Mouse (Mus musculus) limb, embryonic 15.5 days (tissue): ENCODE data around the gene Ttyh2. TPM values are rescaled to one million over a fixed set of nuclear protein-coding genes. Genes with fewer than 3 reads are reported as not detected.

Source experiments
- ATAC-seq: fragments of 200-750 bp; cut with Nextera tagmentation; 2 replicates; pipeline ENCODE4 v1.8.0; 2017; ENCODE audit warnings: low read depth, moderate TSS enrichment; ENCODE audit not compliant: insufficient number of reproducible peaks, low FRiP score, low TSS enrichment
- H3K27ac ChIP-seq: fragments of 300-500 bp; sonication (generic); 2 replicates; pipeline ENCODE4 v1.5.1; 2015; ENCODE audit warnings: moderate library complexity, mild to moderate bottlenecking, inconsistent platforms
- H3K27me3 ChIP-seq: fragments of 300-500 bp; sonication (generic); 2 replicates; pipeline ENCODE4 v1.6.1; 2015; ENCODE audit warnings: inconsistent platforms
- H3K36me3 ChIP-seq: fragments of 300-500 bp; sonication (generic); 2 replicates; pipeline ENCODE4 v1.6.1; 2015; ENCODE audit warnings: inconsistent platforms
- H3K4me1 ChIP-seq: fragments of 300-500 bp; sonication (generic); 2 replicates; pipeline ENCODE4 v1.6.1; 2015; ENCODE audit warnings: inconsistent platforms
- H3K4me2 ChIP-seq: fragments of 300-500 bp; sonication (generic); 2 replicates; pipeline ENCODE4 v1.6.1; 2015; ENCODE audit warnings: mild to moderate bottlenecking, inconsistent platforms
- H3K4me3 ChIP-seq: fragments of 300-500 bp; sonication (generic); 2 replicates; pipeline ENCODE4 v1.5.1; 2015; ENCODE audit warnings: mild to moderate bottlenecking, inconsistent platforms
- H3K9ac ChIP-seq: fragments of 300-500 bp; sonication (generic); 2 replicates; pipeline ENCODE4 v1.6.1; 2015; ENCODE audit warnings: inconsistent platforms
- H3K9me3 ChIP-seq: fragments of 300-500 bp; sonication (generic); 2 replicates; pipeline ENCODE4 v1.6.1; 2016; ENCODE audit warnings: inconsistent platforms
- WGBS: fragments of 180-500 bp; shearing (Covaris S2); methylation state at CpG from one replicate; pipeline ENCODE4 v1.1.7; 2015; 5-methylcytosine and 5-hydroxymethylcytosine counted together
- polyA plus RNA-seq: library from polyadenylated mRNA; unstranded; fragments of >200 nt; fragmentation: Nextera tagmentation; extraction: Ambion mirVana; gene quantifications from 2 replicates; pipeline ENCODE4 v1.2.1, GENCODE M21; 2015

The Ttyh2 gene
- polyA plus RNA-seq, 1 experiment from 2014 or later, result 22.4 TPM

GRCm38 (mm10) chr11:114699511-114699910, 24.3 kb downstream of the Ttyh2 start:
- H3K36me3 ChIP-seq, result peaks cover 11% of the 10 kb centered on the region
- ATAC-seq, result no peak
- no peaks in the 10 kb centered on the region for H3K27me3 ChIP-seq
- no peak overlapping the region for H3K4me3 ChIP-seq
- no peak overlapping the region for H3K4me2 ChIP-seq
- no peak overlapping the region for H3K9ac ChIP-seq
- H3K4me1 ChIP-seq, result peaks cover 11% of the 10 kb centered on the region
- H3K27ac ChIP-seq, result no peak overlapping the region
- no peaks in the 10 kb centered on the region for H3K9me3 ChIP-seq
- WGBS, result 62% methylated on average over 12 of the region's 12 CpGs

- H3K4me3 ChIP-seq, result no peak overlapping the region
- H3K27ac ChIP-seq, result no peak overlapping the region
- no peak overlapping the region for H3K4me2 ChIP-seq
- H3K9me3 ChIP-seq, result no peaks in the 10 kb centered on the region
- H3K4me1 ChIP-seq, result peaks cover 13% of the 10 kb centered on the region
- peaks cover 9% of the 10 kb centered on the region; the same call in 1 of the 2 replicates for H3K36me3 ChIP-seq
- no peaks in the 10 kb centered on the region for H3K27me3 ChIP-seq
- H3K9ac ChIP-seq, result no peak overlapping the region
- no peak for ATAC-seq
- whole genome bisulfite sequencing, result 82% methylated on average over 15 of the region's 15 CpGs
These were observed 27.2 kb downstream of the Ttyh2 start for GRCm38 (mm10) chr11:114702311-114702995.

GRCm38 (mm10) chr11:114702996-114703361, 27.7 kb downstream of the Ttyh2 start:
- WGBS, result 83% methylated on average over 6 of the region's 6 CpGs
- ATAC-seq, result no peak
- H3K4me2 ChIP-seq, result no peak overlapping the region
- H3K9ac ChIP-seq, result no peak overlapping the region
- no peaks in the 10 kb centered on the region for H3K27me3 ChIP-seq
- H3K9me3 ChIP-seq, result no peaks in the 10 kb centered on the region
- H3K36me3 ChIP-seq, result peaks cover 14% of the 10 kb centered on the region
- H3K4me1 ChIP-seq, result peaks cover 13% of the 10 kb centered on the region
- H3K27ac ChIP-seq, result no peak overlapping the region
- no peak overlapping the region for H3K4me3 ChIP-seq

GRCm38 (mm10) chr11:114704071-114704913, 29.1 kb downstream of the Ttyh2 start:
- Histone ChIP-seq H3K4me1 (peaks cover 13% of the 10 kb centered on the region), H3K9ac (no peak overlapping the region), H3K4me2 (peak overlapping the region; percentile 2; the same call in 1 of the 2 replicates), H3K27me3 (no peaks in the 10 kb centered on the region), H3K36me3 (peaks cover 26% of the 10 kb centered on the region), H3K4me3 (no peak overlapping the region), H3K27ac (0 out of 2 replicates have a peak overlapping the region, but pooled peaks have one; percentile 28), H3K9me3 (no peaks in the 10 kb centered on the region)
- peak; percentile 66; the same call in 1 of the 2 replicates for ATAC-seq
- 50% methylated on average over 22 of the region's 22 CpGs for WGBS

GRCm38 (mm10) chr11:114706358-114706757, 31.1 kb downstream of the Ttyh2 start:
- Histone ChIP-seq H3K27ac (no peak overlapping the region), H3K9me3 (no peaks in the 10 kb centered on the region), H3K27me3 (no peaks in the 10 kb centered on the region), H3K4me3 (no peak overlapping the region), H3K9ac (no peak overlapping the region), H3K36me3 (peaks cover 42% of the 10 kb centered on the region), H3K4me2 (no peak overlapping the region), H3K4me1 (peaks cover 13% of the 10 kb centered on the region)
- WGBS, result 86% methylated on average over 5 of the region's 5 CpGs
- no peak for ATAC-seq

GRCm38 (mm10) chr11:114711393-114711792, 36.2 kb downstream of the Ttyh2 start:
- WGBS, result 93% methylated on average over 3 of the region's 3 CpGs
- Histone ChIP-seq H3K4me3 (no peak overlapping the region), H3K27ac (no peak overlapping the region), H3K4me2 (no peak overlapping the region), H3K9ac (no peak overlapping the region), H3K27me3 (no peaks in the 10 kb centered on the region), H3K36me3 (peaks cover 53% of the 10 kb centered on the region), H3K4me1 (no peaks in the 10 kb centered on the region), H3K9me3 (no peaks in the 10 kb centered on the region)
- ATAC-seq, result no peak

- no peaks in the 10 kb centered on the region for H3K4me1 ChIP-seq
- H3K4me3 ChIP-seq, result no peak overlapping the region
- no peaks in the 10 kb centered on the region for H3K9me3 ChIP-seq
- H3K27ac ChIP-seq, result no peak overlapping the region
- 76% methylated on average over 12 of the region's 12 CpGs for WGBS
- no peak for ATAC-seq
- H3K4me2 ChIP-seq, result no peak overlapping the region
- H3K9ac ChIP-seq, result no peak overlapping the region
- H3K27me3 ChIP-seq, result no peaks in the 10 kb centered on the region
- peaks cover 52% of the 10 kb centered on the region for H3K36me3 ChIP-seq
These were observed 36.6 kb downstream of the Ttyh2 start for GRCm38 (mm10) chr11:114711861-114712260.

- H3K27ac ChIP-seq, result no peak overlapping the region
- H3K27me3 ChIP-seq, result no peaks in the 10 kb centered on the region
- no peak overlapping the region for H3K9ac ChIP-seq
- no peaks in the 10 kb centered on the region for H3K4me1 ChIP-seq
- no peak overlapping the region for H3K4me2 ChIP-seq
- WGBS, result 75% methylated on average over 6 of the region's 6 CpGs
- no peak overlapping the region for H3K4me3 ChIP-seq
- ATAC-seq, result no peak
- peaks cover 30% of the 10 kb centered on the region for H3K36me3 ChIP-seq
- H3K9me3 ChIP-seq, result no peaks in the 10 kb centered on the region
These were observed 39.3 kb downstream of the Ttyh2 start for GRCm38 (mm10) chr11:114714526-114714925.

GRCm38 (mm10) chr11:114715531-114715930, 40.3 kb downstream of the Ttyh2 start:
- 69% methylated on average over 7 of the region's 7 CpGs for WGBS
- ATAC-seq, result no peak
- no peaks in the 10 kb centered on the region for H3K9me3 ChIP-seq
- no peak overlapping the region for H3K9ac ChIP-seq
- no peak overlapping the region for H3K27ac ChIP-seq
- H3K36me3 ChIP-seq, result peaks cover 24% of the 10 kb centered on the region
- H3K4me3 ChIP-seq, result no peak overlapping the region
- no peaks in the 10 kb centered on the region for H3K4me1 ChIP-seq
- H3K27me3 ChIP-seq, result no peaks in the 10 kb centered on the region
- H3K4me2 ChIP-seq, result no peak overlapping the region

- Histone ChIP-seq H3K27ac (no peak overlapping the region), H3K4me2 (no peak overlapping the region), H3K4me3 (no peak overlapping the region), H3K4me1 (peaks cover 8% of the 10 kb centered on the region), H3K9me3 (no peaks in the 10 kb centered on the region), H3K27me3 (no peaks in the 10 kb centered on the region), H3K9ac (no peak overlapping the region), H3K36me3 (peaks cover 3% of the 10 kb centered on the region; the same call in 1 of the 2 replicates)
- WGBS, result 90% methylated on average over 10 of the region's 10 CpGs
- no peak for ATAC-seq
These were observed 45.3 kb downstream of the Ttyh2 start for GRCm38 (mm10) chr11:114720535-114720934.

GRCm38 (mm10) chr11:114722438-114722837, 47.2 kb downstream of the Ttyh2 start:
- H3K27me3 ChIP-seq, result 0 out of 2 replicates have a peak, but pooled peaks cover 2% of the 10 kb centered on the region
- H3K9me3 ChIP-seq, result no peaks in the 10 kb centered on the region
- H3K4me2 ChIP-seq, result no peak overlapping the region
- peaks cover 3% of the 10 kb centered on the region; the same call in 1 of the 2 replicates for H3K36me3 ChIP-seq
- H3K9ac ChIP-seq, result no peak overlapping the region
- ATAC-seq, result no peak
- peaks cover 16% of the 10 kb centered on the region for H3K4me1 ChIP-seq
- no peak overlapping the region for H3K27ac ChIP-seq
- WGBS, result 84% methylated on average over 8 of the region's 8 CpGs
- H3K4me3 ChIP-seq, result no peak overlapping the region

- Histone ChIP-seq H3K4me3 (no peak overlapping the region), H3K27ac (no peak overlapping the region), H3K27me3 (0 out of 2 replicates have a peak, but pooled peaks cover 5% of the 10 kb centered on the region), H3K4me1 (peaks cover 20% of the 10 kb centered on the region), H3K9ac (no peak overlapping the region), H3K36me3 (peaks cover 3% of the 10 kb centered on the region; the same call in 1 of the 2 replicates), H3K4me2 (no peak overlapping the region), H3K9me3 (no peaks in the 10 kb centered on the region)
- WGBS, result 57% methylated on average over 13 of the region's 13 CpGs
- ATAC-seq, result no peak
These were observed 47.8 kb downstream of the Ttyh2 start for GRCm38 (mm10) chr11:114723030-114723429.
